Mouse (Mus musculus): ENCODE data around the gene Ezr. TPM values are rescaled to one million over a fixed set of nuclear protein-coding genes. Genes with fewer than 3 reads are reported as not detected.

Gene Ezr
- polyA plus RNA-seq, 1 experiment from 2014 or later, result 94.4 TPM

GRCm38 (mm10) chr17:6808521-6809165 lies 26.1 kb upstream of the Ezr start:
- Histone ChIP-seq H3K27me3 (no peaks in the 10 kb centered on the region), H3K4me2 (no peak overlapping the region), H3K4me1 (replicated peaks) (peaks cover 15% of the 10 kb centered on the region), H3K9ac (no peak overlapping the region), H3K27ac (no peak overlapping the region), H3K36me3 (no peaks in the 10 kb centered on the region), H3K9me3 (no peaks in the 10 kb centered on the region), H3K4me3 (no peak overlapping the region)
- ATAC-seq (ENCODE audit: low FRiP score), result no peak
- WGBS, result 61% methylated on average over 8 of the region's 8 CpGs

DNA sequence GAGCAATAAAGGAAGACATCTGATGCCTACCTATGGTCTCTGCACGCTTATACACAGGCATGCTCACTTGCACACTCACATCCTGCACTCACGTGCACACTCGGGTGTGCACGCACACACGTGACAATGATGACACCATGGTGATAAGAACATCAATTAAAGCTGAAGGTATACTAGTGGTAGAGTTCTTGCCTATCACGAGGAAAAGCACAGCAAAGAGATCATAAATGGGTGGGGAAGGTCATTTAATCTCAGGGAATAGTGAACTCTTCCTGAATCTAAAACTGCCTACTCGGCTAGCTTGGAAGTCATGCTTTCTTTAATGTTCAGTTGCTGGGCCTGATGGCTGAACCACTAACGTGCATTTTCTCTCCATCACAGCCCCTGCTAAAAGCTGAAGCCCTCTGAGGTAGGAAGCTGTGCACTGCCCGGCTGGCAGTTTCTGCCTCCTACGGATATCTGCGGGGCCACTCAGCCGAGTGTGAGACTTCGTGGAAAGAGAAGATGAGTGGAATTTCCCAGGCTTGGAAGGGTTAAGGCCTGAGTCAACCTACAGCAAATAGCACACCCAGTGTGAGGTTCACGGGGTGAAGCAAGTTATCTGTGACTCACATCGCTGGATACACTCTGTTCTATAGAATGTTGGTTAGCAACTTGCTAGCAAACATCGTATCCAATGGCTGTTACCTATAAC lies 25.4 kb upstream of the Ezr start:
- WGBS, result 88% methylated on average over 16 of the region's 16 CpGs
- no peak overlapping the region for H3K27ac ChIP-seq
- H3K27me3 ChIP-seq, result no peaks in the 10 kb centered on the region
- no peaks in the 10 kb centered on the region for H3K9me3 ChIP-seq
- H3K9ac ChIP-seq, result no peak overlapping the region
- H3K4me1 ChIP-seq (replicated peaks), result peaks cover 15% of the 10 kb centered on the region
- H3K4me3 ChIP-seq, result no peak overlapping the region
- no peak for ATAC-seq (ENCODE audit: low FRiP score)
- H3K36me3 ChIP-seq, result no peaks in the 10 kb centered on the region
- H3K4me2 ChIP-seq, result no peak overlapping the region

DNA sequence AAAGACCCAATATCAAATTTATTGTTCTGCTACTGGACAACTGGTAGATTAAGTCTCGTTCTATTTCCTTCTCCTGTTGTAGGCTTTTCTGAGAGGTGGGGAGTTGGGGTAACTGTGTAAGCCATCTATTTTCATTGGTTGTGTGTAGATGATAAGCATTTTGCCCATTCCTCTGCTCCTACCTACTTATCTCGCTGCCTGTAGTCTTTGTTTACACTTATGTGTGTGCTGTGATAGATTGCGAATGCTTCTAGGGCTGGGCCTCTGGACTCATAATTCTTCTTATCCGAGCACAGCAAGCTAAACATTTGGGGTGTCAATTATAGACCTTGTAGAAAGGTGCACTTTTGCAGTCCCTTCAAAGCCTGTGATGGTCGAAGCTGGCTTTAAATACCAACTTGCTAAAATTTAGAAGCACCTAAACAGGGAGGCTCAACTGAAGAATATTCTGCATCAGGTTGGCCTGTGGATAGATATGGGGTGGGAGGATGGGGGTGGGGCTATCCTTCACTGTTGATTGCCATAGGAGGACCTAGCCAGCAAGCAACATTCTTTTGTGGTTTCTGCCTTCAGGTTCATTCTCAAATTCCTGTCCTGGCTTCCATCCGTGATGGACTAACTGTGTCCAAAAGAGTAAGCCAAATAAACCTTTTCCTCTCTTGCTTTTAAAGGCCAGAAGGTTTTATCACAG lies 22.4 kb upstream of the Ezr start:
- ATAC-seq (ENCODE audit: low FRiP score), result no peak
- peaks cover 7% of the 10 kb centered on the region; the same call in 1 of the 2 replicates for H3K9me3 ChIP-seq
- no peak overlapping the region for H3K4me2 ChIP-seq
- H3K9ac ChIP-seq, result no peak overlapping the region
- peaks cover 5% of the 10 kb centered on the region; the same call in 1 of the 2 replicates for H3K4me1 ChIP-seq (replicated peaks)
- H3K36me3 ChIP-seq, result no peaks in the 10 kb centered on the region
- no peak overlapping the region for H3K27ac ChIP-seq
- H3K27me3 ChIP-seq, result no peaks in the 10 kb centered on the region
- no peak overlapping the region for H3K4me3 ChIP-seq
- WGBS, result 92% methylated on average over 6 of the region's 6 CpGs

DNA sequence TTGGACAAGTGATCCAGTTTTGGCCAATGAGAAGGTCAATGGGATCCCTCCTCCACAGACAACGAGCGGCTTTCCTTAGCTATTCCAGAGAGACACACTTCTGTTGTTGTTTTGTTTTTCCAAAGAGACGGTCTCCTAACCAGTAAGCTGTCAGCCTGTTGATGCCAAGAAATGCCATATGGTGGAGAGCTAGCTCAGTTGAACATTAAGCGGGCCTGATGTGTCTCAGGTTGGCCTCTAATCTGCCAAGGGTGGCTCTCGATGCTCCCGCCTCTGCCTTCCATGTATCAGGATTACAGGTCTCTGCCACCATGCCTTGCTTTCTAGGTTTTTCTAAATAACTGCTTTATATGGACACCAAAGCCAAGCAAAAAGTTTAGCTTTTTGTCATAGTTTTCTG lies 21.5 kb upstream of the Ezr start:
- Histone ChIP-seq H3K9ac (no peak overlapping the region), H3K4me1 (replicated peaks) (peaks cover 1% of the 10 kb centered on the region; the same call in 1 of the 2 replicates), H3K4me3 (no peak overlapping the region), H3K27ac (no peak overlapping the region), H3K27me3 (no peaks in the 10 kb centered on the region), H3K4me2 (no peak overlapping the region), H3K9me3 (peaks cover 7% of the 10 kb centered on the region; the same call in 1 of the 2 replicates), H3K36me3 (no peaks in the 10 kb centered on the region)
- ATAC-seq (ENCODE audit: low FRiP score), result no peak
- 93% methylated on average over 6 of the region's 6 CpGs for WGBS

DNA sequence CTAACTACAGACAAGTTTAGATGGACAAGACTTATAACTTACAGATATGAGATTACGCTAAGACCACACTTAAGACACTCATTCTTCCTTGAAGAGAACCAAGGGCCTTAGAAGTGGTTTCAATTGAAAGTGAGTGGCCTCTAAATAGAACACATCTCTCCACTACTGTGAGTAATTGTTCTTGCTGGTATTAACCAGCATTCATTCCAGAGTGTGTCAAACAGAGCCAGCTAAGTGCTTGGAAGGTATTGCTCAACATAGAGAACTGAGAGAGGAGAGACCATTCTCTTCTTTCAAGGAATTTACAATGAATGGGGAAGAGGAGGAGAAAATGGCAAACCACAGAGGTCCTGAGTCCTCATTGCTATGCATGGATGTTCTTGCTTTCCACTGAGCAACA lies 21.0 kb upstream of the Ezr start:
- Histone ChIP-seq H3K4me1 (replicated peaks) (no peaks in the 10 kb centered on the region), H3K27ac (no peak overlapping the region), H3K9me3 (peaks cover 7% of the 10 kb centered on the region; the same call in 1 of the 2 replicates), H3K4me3 (no peak overlapping the region), H3K27me3 (no peaks in the 10 kb centered on the region), H3K4me2 (no peak overlapping the region), H3K36me3 (no peaks in the 10 kb centered on the region), H3K9ac (no peak overlapping the region)
- no peak for ATAC-seq (ENCODE audit: low FRiP score)
- 98% methylated on average over 1 of the region's 1 CpGs for WGBS

DNA sequence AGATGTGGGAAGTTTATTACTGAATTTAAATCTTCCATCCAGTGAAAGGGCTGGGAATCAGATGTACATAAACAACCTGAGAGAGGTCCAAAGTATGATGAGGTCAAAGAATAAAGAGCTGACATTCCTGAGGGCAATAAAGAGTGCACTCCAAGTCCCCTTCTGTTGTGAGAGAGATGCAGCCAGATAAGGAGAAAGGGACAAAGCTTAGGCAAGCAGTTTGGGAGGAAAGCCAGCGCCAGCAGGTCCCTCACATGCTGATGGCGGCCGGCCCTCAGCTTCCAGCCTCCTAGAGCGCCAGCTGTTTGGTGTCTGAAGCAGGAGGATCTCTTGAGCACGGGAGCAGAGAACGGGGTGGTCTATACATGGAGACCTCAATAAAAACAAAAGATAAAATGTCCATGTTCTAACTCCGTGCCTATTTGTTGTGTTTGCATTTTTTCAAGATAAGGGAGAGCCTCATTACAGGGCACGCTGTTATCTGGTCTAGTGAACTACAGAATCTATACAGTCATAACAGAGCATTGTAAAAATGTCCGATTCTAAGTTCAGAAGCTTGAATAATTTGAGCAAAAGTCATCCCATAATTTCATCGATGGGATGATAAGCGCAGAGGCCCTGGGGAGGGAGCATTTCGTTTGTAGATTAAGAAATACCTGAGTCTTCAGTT lies 15.9 kb upstream of the Ezr start:
- Histone ChIP-seq H3K9ac (no peak overlapping the region), H3K4me2 (no peak overlapping the region), H3K36me3 (no peaks in the 10 kb centered on the region), H3K4me1 (replicated peaks) (peaks cover 8% of the 10 kb centered on the region; the same call in 1 of the 2 replicates), H3K9me3 (peaks cover 7% of the 10 kb centered on the region; the same call in 1 of the 2 replicates), H3K4me3 (no peak overlapping the region), H3K27me3 (no peaks in the 10 kb centered on the region), H3K27ac (no peak overlapping the region)
- whole genome bisulfite sequencing, result 89% methylated on average over 12 of the region's 12 CpGs
- no peak for ATAC-seq (ENCODE audit: low FRiP score)

DNA sequence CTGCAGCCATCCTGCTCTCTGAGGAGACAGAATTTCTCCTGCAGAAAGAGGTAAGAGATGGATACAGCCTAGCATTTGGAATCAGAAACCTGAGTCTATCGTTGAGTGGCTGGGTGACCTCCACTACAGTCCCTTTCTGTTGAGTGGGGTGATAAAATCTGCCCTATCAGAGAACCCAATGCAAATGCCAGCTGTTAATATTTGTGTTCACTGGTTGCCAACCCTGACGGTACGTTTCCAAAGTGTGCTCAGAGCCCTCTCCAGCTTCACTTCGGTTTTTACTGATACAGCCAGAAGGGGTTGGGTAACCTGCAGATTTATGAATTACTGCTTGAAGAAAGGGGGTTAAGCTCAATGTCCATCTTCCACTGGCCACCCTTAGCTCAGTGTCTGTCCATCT lies 14.9 kb upstream of the Ezr start:
- H3K36me3 ChIP-seq, result no peaks in the 10 kb centered on the region
- H3K4me1 ChIP-seq (replicated peaks), result peaks cover 8% of the 10 kb centered on the region; the same call in 1 of the 2 replicates
- no peak overlapping the region for H3K4me3 ChIP-seq
- H3K27ac ChIP-seq, result no peak overlapping the region
- H3K9ac ChIP-seq, result no peak overlapping the region
- no peaks in the 10 kb centered on the region for H3K27me3 ChIP-seq
- H3K4me2 ChIP-seq, result no peak overlapping the region
- 88% methylated on average over 4 of the region's 4 CpGs for WGBS
- peaks cover 4% of the 10 kb centered on the region; the same call in 1 of the 2 replicates for H3K9me3 ChIP-seq
- no peak for ATAC-seq (ENCODE audit: low FRiP score)

GRCm38 (mm10) chr17:6794160-6794751 lies 11.7 kb upstream of the Ezr start:
- H3K36me3 ChIP-seq, result no peaks in the 10 kb centered on the region
- WGBS, result 70% methylated on average over 12 of the region's 12 CpGs
- no peak overlapping the region for H3K4me2 ChIP-seq
- ATAC-seq (ENCODE audit: low FRiP score), result no peak
- no peak overlapping the region for H3K27ac ChIP-seq
- H3K27me3 ChIP-seq, result no peaks in the 10 kb centered on the region
- H3K9ac ChIP-seq, result no peak overlapping the region
- no peak overlapping the region for H3K4me3 ChIP-seq
- peaks cover 8% of the 10 kb centered on the region; the same call in 1 of the 2 replicates for H3K4me1 ChIP-seq (replicated peaks)
- H3K9me3 ChIP-seq, result no peaks in the 10 kb centered on the region

DNA sequence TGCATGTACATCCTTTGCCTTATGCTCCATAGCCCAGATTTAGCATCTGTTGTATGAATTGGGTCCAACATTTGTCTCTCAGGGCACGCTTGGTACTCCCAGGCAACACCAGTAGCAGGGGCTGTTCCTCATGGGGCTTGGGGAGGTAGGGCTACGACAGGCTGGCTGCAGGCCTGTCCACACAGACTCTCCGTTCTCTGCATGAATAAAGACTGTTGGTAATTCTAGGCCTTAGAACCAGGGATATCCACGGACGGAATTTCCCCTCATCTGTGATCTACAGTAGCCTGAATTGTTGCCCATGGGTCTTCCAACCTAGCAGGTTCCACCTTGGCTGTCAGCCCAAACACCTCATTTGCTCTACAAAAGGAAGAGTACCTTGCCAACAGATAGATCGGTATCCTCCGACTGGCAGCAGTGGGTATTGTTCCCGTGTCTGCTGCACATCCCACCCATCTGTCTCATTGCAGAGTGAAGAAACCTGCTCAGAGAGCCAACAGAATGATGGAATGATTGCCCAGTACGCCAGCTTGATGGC lies 7.1 kb upstream of the Ezr start:
- Histone ChIP-seq H3K4me3 (no peak overlapping the region), H3K36me3 (no peaks in the 10 kb centered on the region), H3K9me3 (no peaks in the 10 kb centered on the region), H3K4me1 (replicated peaks) (peaks cover 4% of the 10 kb centered on the region; the same call in 1 of the 2 replicates), H3K4me2 (no peak overlapping the region), H3K27me3 (0 out of 2 replicates have a peak, but pooled peaks cover 4% of the 10 kb centered on the region), H3K27ac (no peak overlapping the region; the same call in 1 of the 2 replicates), H3K9ac (no peak overlapping the region)
- WGBS, result 86% methylated on average over 9 of the region's 9 CpGs
- no peak for ATAC-seq (ENCODE audit: low FRiP score)

DNA sequence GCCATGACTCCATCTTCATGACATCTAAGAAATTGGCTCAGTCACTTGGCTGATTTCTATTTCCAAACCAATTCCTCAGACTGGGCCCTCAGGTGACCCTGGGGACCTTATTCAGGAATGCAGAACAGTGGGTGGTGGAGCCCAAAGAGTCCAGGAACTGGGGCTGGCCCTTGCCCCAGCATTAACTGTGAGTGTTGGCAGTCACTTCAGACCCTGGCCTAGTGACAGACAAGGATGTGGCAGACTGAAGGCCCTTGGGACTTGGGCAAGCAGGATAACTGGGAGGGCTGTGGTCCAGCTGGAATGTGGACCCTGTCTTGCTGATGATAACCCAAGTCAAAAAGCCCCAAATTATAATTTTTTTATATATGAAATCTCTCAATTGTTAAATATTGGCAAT lies 6.5 kb upstream of the Ezr start:
- Histone ChIP-seq H3K9ac (no peak overlapping the region), H3K27ac (no peak overlapping the region), H3K4me3 (no peak overlapping the region), H3K27me3 (0 out of 2 replicates have a peak, but pooled peaks cover 8% of the 10 kb centered on the region), H3K9me3 (no peaks in the 10 kb centered on the region), H3K36me3 (no peaks in the 10 kb centered on the region), H3K4me1 (replicated peaks) (no peaks in the 10 kb centered on the region), H3K4me2 (no peak overlapping the region)
- no peak for ATAC-seq (ENCODE audit: low FRiP score)

GRCm38 (mm10) chr17:6787241-6787640 lies 4.7 kb upstream of the Ezr start:
- 87% methylated on average over 4 of the region's 4 CpGs for WGBS
- no peak overlapping the region for H3K27ac ChIP-seq
- H3K9ac ChIP-seq, result no peak overlapping the region
- H3K4me1 ChIP-seq (replicated peaks), result peaks cover 11% of the 10 kb centered on the region
- ATAC-seq (ENCODE audit: low FRiP score), result no peak
- H3K9me3 ChIP-seq, result no peaks in the 10 kb centered on the region
- H3K4me2 ChIP-seq, result no peak overlapping the region
- H3K36me3 ChIP-seq, result no peaks in the 10 kb centered on the region
- H3K27me3 ChIP-seq, result peaks cover 23% of the 10 kb centered on the region
- no peak overlapping the region for H3K4me3 ChIP-seq

All from hindbrain, embryonic 13.5 days (tissue).